Mouse (Mus musculus) retina, postnatal 7 days (tissue): ENCODE results near the gene Hist1h3g.
"Not testable (repeated sequence)": the region's sequence is repeated elsewhere in the genome, so short reads cannot be mapped to it uniquely, and the experiment has no call there.

ENCODE experiments used
- DNase-seq: peaks from one replicate; pipeline ENCODE4 v3.0.0-alpha.2; 2012; ENCODE audit warnings: low read depth, low spot score

The Hist1h3g gene

GRCm38 (mm10) chr13:23534368-23535131 is 672 bp upstream of the Hist1h3g start:
- DNase-seq: no peak

DNA sequence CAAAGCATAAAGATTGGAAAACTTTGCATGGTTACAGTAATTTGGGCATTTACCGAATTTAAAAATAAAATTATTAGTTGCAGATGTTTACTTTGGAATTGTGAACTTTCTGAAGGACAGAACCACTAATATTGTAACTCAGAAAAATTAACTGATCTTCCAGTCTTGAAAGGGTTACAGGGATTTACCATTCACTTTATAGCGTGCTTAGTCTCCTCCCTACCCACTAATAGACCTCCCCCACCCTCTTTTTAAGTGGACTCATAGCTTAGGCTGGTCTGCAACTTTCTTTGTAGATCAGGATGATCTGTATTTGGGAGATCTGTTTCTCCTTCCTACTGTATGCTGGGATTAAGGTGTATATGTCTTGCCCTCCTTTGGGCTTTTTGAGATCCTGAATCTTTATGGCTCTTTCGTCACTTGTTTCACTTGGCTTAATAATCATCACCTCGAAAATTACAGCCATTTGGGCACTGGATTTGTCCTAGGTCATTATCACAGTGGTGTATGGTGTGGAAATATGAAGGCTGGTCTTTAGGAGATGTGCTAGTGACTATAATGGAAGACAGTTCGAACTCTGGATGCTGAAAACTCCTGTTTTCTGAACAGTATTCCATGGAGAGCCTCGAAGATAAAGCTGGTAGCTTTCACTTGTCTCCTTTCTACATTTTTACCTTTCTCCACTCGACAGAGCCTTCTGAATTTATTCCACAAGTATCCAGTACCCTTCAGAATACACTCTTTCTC is 1.0 kb downstream of the Hist1h3g start:
- DNase-seq: no peak

GRCm38 (mm10) chr13:23537006-23537710 is 1.9 kb downstream of the Hist1h3g start:
- no peak for DNase-seq

GRCm38 (mm10) chr13:23538249-23538648 is 3.0 kb downstream of the Hist1h3g start:
- no peak for DNase-seq

GRCm38 (mm10) chr13:23539821-23540220 is 4.6 kb downstream of the Hist1h3g start:
- not testable (repeated sequence) for DNase-seq

GRCm38 (mm10) chr13:23541497-23541896 is 6.3 kb downstream of the Hist1h3g start:
- DNase-seq: no peak

DNA sequence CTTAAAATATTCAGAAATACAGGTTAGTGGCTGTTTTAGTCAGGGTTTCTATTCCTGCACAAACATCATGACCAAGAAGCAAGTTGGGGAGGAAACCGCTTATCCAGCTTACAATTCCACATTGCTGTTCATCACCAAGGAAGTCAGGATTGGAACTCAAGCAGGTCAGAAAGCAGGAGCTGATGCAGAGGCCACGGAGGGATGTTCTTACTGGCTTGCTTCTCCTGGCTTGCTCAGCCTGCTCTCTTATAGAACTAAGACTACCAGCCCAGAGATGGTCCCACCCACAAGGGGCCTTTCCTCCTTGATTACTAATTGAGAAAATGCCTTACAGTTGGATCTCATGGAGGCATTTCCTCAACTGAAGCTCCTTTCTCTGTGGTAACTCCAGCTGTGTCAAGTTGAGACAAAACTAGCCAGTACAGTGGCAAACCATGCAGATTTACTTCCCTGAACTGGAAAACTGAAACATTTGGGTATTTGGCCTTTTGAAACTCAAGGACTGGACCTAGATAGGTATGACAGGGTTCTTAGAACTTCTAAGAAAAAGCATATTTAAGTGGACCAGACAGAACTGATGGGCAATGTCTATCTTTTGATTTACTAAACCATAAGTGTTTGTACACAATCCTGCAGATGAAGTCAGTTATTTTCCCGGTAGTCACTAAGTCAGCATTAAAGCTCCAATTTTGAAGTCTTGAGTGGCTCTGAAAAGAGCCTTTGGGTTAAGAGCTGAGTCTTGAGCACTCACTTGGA is 7.2 kb downstream of the Hist1h3g start:
- not testable (repeated sequence) for DNase-seq

- not testable (repeated sequence) for DNase-seq
Measured at GRCm38 (mm10) chr13:23542999-23543607, 7.9 kb downstream of the Hist1h3g start, which contains the start of gene Hist1h2bh. Hist1h2bh (minus strand) TSS chr13:23543392.

- peak; percentile 89 for DNase-seq
Measured at GRCm38 (mm10) chr13:23543965-23544786, 9.0 kb downstream of the Hist1h3g start, which contains the start of gene Hist1h3f. Hist1h3f (plus strand) TSS chr13:23544052.

- not testable (repeated sequence) for DNase-seq
Measured at GRCm38 (mm10) chr13:23544787-23545120, 9.5 kb downstream of the Hist1h3g start.

DNA sequence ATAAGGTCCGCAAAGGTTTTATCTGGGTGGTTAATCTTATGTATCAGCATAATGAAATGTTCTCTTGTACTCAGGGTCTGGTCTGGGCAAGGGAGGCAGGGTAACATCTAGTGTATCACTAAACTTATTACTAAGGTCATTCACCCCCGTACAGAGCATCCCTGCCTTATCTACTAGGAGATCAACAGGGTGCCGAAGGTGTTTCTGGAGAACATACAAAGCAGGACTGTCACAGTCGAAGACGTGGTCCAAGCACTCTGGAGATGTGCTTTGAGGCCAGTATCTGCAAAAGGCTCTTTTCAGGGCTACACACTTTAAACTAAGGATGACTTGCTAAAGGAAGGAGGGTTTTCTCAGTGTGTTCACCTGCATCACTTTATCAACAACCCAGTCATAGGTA is 11.5 kb downstream of the Hist1h3g start:
- DNase-seq: no peak

GRCm38 (mm10) chr13:23550761-23551145 is 15.5 kb downstream of the Hist1h3g start:
- DNase-seq: no peak

DNA sequence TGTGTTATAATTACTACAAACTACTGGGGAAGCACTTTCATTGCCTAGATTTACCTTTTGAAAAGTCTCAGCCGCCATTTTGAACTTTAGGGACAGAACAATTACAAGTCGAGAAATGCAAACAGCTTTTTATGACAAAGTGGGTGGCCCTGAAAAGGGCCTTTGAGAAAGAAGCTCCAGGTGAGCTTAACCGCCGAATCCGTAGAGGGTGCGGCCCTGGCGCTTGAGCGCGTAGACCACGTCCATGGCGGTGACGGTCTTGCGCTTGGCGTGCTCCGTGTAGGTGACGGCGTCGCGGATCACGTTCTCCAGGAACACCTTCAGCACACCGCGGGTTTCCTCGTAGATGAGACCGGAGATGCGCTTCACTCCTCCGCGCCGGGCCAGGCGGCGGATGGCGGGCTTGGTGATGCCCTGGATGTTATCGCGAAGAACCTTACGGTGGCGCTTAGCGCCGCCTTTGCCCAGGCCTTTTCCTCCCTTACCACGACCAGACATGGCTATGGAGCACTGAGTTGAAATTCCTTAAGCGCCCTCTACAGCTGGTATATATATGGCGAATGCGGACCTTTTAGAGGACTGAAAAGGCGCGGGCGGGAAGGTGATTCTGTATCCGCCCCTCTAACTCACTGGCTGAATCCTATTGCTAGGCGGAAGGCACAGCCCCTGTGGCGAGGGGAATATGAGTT is 16.1 kb downstream of the Hist1h3g start, which contains the start of gene Hist1h4f:
Gene Hist1h4f (minus strand): TSS at position 503 of the 689 bp plus-strand sequence.
- DNase-seq: peak; percentile 82

GRCm38 (mm10) chr13:23551931-23552914 is 17.0 kb downstream of the Hist1h3g start:
- no peak for DNase-seq

DNA sequence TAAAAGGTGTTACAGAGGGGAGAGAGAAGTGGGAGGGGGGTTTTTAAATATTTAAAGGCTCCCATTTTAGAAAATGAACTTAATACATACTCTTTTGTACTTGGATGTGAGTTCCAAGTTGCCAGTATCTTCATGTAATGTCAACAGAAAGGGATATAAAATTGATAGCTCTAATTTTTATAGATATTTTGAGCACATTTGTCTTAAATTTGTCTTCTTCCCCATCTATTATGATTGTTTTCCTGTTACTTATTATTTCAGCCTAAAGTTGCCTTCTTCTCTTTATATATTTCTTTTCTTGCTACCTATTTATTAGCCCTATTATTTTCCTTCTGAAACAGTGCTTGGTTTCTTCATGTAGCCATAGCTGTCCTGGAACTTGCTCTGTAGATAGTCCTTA is 17.7 kb downstream of the Hist1h3g start, which contains the start of gene Hist1h1d:
Gene Hist1h1d (plus strand): TSS at position 301 of the 400 bp plus-strand sequence.
- no peak for DNase-seq

DNA sequence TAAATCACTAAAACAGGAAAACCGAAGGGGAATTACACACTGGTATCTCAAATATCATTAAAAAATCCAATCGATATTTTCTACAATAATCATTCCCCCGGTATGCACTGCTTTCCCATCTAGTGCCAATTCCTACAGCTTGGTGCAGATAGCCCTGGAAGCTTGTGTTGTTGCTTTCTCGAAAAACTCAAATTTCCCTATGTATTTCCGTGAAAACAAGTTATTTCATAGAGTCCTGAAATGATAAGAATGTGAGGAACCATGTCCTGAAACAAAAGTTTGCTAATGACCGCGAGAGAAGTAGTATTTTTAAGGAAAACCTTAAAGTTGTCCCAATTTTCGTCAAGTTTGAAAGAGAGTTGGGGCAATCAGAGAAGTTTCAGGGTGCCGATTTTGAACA is 19.2 kb downstream of the Hist1h3g start:
- DNase-seq: no peak

DNA sequence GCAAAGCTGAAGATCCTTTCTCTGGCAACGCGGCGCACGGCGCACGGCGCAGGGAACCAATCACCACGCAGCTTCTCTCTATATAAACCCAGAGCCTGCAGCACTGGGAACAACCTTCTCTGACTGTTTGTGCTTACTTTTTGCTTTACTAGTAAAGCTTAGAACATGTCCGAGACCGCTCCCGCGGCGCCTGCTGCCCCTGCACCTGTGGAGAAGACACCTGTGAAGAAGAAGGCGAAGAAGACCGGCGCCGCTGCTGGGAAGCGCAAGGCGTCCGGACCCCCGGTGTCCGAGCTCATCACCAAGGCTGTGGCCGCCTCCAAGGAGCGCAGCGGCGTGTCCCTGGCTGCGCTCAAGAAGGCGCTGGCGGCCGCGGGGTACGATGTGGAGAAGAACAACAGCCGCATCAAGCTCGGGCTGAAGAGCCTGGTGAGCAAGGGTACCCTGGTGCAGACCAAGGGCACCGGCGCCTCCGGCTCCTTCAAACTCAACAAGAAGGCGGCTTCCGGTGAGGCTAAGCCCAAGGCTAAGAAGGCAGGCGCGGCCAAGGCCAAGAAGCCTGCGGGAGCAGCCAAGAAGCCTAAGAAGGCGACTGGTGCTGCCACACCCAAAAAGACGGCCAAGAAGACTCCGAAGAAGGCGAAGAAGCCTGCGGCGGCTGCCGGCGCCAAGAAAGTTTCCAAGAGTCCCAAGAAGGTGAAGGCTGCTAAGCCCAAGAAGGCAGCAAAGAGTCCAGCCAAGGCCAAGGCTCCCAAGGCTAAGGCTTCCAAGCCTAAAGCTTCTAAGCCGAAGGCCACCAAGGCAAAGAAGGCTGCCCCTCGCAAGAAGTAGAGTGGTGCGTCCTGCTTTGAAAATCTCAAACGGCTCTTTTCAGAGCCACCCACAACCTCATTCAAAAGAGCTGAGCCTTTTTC is 20.0 kb downstream of the Hist1h3g start:
- DNase-seq: no peak
